Mouse (Mus musculus) kidney, adult 11 months (tissue): ENCODE measurements around the gene Alox12.

Experiments
- DNase-seq: peaks from one replicate; pipeline ENCODE4 v3.0.0; 2022

Gene Alox12

GRCm38 (mm10) chr11:70220731-70221602 is 34.2 kb downstream of the Alox12 start, which contains the start of gene Slc16a13:
Gene Slc16a13 (minus strand): TSS chr11:70221064.
- peak; percentile 98 for DNase-seq

- no peak for DNase-seq
These were observed 34.8 kb downstream of the Alox12 start for GRCm38 (mm10) chr11:70220323-70220722.

DNA sequence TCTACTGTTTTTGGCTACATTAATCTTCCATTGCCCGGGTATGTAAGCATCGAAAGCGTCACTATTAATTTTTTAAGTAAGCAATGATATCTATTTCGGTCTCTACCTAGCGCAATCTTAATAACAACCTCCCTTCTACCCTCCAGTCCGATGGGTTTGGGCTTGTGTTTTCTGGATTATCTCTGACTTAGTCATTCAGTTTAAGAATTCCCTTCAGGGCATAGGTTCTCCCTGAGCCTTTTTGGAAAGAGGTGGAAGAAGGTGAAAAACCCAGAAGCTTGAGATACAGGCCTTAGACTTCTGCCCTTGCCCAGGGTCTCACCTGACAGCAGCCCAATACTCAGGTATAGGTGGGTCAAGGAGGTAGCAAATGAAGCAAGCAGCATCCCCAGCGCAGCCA is 35.3 kb downstream of the Alox12 start:
- no peak for DNase-seq

DNA sequence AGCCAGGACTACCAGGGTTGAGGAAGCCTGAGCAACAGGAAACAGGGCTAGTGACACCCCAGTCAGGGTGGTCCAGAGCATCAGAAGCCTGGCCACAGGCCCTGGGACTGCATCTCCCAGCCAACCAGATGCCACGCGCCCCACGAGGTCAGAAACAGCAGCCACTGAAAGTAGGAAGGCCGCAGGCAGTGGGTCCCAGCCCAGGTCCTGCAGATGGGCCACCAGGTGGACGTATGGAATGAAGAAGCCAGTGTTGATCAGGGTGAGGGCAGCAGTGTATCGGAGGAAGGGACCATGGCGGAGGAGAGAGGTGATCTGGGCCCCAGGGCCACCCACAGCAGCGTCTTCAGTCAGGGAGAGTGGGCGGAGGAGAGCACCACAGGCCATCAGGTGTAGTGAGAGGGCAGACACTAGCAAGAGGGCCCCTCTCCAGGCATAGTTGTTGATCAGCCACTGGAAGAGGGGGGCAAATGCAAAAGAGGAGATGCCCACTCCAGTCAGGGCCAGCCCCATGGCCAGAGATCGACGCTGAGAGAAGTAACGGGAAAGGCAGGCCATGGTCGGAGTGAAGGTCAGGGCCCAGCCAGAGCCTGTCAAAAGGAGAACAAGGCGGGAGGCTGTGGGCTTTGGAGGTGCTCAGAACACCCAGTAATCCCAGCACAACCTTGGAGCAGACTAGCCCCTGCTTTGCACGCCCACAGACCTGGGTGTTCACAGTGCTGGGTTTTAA is 36.2 kb downstream of the Alox12 start:
- DNase-seq, result no peak

DNA sequence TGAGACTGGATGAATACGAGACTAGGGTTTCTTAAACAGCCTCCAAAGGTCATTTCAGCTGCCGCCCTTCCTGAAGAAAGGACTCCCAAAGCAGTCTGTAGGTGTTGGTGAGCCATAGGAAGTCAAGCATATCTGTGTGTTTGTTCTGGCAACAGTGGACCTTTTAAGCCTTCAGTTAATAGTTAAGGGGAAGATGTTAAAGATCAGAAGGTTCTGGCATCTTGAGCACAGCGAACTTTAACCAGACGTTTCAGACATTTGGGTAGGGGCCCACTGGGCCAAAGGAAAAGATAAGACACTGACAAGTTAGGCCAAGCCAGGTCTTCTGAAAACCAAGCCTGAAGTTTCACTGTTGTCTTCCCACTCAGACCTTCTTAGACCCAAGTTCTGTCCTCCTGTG is 37.1 kb downstream of the Alox12 start:
- peak; percentile 82 for DNase-seq

DNA sequence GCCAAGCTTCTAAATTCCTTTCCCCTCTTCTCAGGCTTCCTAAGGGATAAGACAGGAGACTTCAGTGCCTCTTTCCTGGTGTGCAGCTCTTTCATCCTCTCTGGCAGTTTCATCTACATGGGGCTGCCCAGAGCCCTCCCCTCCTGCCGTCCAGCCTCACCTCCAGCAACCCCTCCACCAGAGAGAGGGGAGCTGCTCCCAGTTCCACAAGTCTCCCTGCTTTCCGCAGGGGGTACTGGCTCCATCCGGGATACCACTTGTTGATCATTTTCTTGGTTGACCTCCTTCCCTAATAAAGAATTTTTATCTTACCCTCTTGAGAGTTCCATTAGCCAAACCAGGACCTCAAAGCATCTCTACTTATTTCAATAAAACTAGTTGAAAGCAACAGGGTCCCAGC is 39.0 kb downstream of the Alox12 start:
- DNase-seq, result no peak

- peak; percentile 72 for DNase-seq
These were observed 39.9 kb downstream of the Alox12 start for GRCm38 (mm10) chr11:70215301-70215700.

- no peak for DNase-seq
These were observed 40.3 kb downstream of the Alox12 start for GRCm38 (mm10) chr11:70214856-70215209.

GRCm38 (mm10) chr11:70214191-70214855 is 40.8 kb downstream of the Alox12 start:
- DNase-seq, result peak; percentile 84

DNA sequence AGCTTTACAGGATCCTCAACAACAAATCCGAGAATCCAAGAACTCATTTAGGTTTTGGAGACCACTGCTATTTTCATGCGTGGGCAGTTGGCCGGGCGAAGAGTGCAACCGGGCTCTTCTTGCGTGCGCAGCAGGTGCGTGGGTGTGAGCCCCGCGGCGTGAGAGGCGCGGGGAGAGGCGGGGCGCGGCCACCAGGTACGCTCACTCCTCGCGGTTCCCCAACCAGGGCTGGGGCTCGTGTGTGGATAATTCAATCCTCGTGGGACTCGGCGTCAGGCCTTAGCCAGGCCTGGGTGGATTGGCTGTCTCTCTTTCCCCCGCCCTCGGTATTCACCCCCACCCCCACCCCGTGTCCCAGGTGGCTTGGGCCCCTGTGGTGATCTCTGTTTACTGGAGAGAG is 41.4 kb downstream of the Alox12 start:
- no peak for DNase-seq

DNA sequence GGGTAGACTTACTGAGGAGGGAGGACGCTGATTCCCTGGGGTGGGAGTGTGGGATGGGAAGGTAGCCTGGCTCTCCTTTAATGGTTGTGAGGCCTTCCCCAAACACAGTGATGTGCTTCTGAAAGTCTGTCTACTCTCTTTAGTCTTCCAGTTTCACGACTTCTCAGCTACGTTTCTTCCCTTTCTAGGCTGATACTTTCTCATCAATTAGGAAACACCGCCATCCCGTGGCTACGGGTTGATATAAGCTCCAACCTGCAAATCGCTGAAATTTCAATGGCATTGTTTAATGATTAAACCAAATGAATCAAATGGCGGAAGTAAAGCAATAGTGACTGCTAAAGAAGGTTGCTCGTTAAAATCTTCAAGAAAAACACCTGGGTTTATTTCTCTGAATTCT is 42.3 kb downstream of the Alox12 start:
- DNase-seq, result peak; percentile 82

DNA sequence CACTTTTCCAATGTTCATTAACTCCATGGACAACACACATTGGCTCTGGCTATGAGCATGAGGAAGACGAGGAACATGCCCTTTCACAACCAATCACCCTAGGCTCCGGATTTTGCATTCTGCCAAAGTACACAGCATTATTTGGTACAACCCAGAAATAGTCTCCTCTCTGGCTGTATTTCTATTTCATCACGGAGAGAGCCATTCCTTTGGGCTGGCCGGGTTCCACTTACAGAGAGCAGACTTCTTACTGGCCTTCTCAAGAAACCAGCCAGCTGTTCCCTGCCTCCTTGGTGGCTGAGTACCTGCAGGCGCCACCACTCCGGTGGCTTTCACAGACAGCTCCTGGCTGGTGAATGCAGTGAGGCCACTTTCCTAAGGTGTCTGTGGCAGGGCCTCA is 42.7 kb downstream of the Alox12 start, which contains the start of gene Slc16a11:
Gene Slc16a11, plus strand, starts transcription at position 330 of the 400 bp plus-strand sequence.
- no peak for DNase-seq

- DNase-seq, result no peak
These were observed 43.2 kb downstream of the Alox12 start for GRCm38 (mm10) chr11:70211972-70212371.

DNA sequence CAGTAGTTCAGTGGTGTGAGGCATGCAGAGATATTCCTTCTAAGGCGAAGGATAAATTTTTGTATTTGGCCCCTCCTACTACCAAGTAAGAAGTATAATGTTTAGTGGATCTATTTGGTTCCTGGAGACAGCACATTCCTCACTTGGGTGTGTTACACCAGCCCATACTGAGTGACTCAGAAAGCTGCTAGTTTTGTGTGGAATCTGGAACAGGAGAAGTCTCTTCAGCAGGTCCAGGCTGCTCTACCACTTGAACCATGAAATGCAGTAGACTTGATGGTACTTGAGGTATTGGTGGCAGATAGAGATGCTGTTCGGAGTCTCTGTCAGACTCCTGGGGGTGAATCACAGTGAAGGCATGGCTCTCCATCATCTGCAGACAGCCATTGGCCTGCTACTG is 44.5 kb downstream of the Alox12 start:
- DNase-seq, result no peak

DNA sequence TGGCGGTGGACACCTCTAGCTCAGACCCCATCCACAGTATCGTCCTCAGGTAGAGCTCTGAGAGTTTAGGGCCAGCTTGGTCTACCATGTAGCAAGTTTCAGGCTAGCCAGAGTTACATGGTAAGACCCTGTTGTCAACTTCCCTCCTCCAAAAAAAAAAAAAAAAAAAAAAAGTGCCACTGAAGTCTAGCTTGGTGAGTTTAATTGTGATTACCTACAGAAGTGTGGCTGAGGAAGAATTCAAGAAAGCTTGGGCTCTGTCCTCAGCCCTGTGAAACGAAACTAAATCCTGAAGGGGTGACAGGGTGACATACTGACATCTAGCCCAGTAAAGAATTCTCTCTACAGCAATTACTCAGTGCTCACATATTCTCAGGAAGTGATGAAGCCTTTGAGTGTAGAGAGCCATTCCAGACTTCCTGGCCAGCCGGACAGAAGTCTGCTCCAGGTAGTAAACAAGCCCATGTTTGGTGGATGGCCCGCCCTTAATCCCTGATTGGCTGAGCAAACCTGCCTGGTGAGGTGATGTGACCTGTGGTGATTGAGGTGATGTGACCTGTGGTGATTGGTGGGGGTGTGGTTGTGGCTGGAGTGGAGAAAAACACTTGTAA is 46.3 kb downstream of the Alox12 start:
- DNase-seq, result no peak

DNA sequence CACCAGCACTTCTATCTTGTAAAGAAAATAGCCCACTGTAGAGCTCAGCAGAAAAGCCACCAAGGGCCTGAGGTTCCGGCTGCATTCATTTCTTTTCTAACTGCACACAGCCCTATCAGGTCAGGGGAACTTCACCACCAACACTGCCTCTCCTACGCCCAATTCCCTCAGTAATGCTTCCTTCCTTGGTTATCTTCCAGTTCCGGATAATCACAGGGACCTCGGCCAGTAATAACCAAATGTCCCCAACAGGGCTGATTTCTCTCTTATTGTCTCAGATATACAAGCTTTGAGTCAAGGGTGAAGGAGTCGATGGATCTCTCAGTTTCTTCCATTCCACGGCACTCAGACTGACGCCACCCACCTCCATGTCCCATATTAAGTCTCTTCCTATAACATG is 47.9 kb downstream of the Alox12 start:
- DNase-seq, result no peak

DNA sequence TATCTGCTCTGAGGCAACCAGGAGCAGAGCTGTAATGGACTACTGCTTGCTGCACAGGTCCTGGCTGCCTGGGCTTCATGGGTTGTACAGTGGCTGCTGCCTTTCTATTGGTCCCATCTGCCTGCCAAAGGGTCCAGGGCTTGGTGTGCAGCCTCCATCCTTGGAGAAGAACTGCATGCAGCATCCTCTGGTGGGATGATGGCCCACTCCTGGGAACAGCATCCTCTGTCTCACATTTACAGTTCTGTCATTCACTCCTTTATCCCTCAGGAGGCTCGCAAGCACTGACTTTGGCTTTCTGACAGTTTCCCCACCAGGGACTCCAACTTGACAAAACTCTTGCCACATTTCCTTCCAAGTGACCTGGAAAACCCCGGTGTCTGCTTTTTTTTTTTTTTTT is 48.4 kb downstream of the Alox12 start:
- no peak for DNase-seq

- peak; percentile 78 for DNase-seq
These were observed 53.5 kb downstream of the Alox12 start for GRCm38 (mm10) chr11:70201691-70202090.

GRCm38 (mm10) chr11:70200036-70200608 is 55.0 kb downstream of the Alox12 start:
- no peak for DNase-seq

- no peak for DNase-seq
These were observed 56.0 kb downstream of the Alox12 start for GRCm38 (mm10) chr11:70199107-70199506.

DNA sequence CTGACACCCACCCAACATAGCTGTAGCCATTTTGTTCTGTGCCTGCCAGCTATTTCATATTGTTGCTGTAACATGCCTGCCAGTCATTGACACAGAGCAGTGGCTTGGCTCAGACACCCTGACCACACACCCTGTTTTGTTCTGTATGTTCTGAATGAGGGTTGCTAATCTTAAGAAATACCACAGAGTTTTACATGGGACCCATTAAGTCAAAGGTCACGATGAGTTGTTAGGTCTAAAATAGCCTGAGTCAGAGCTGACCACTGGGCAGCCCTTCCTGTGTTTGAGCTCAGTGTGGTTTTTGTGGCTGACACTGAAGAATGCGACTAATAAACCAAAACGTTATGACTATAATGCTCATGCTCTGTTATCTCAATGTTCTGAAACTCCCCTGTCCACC is 56.8 kb downstream of the Alox12 start:
- no peak for DNase-seq

DNA sequence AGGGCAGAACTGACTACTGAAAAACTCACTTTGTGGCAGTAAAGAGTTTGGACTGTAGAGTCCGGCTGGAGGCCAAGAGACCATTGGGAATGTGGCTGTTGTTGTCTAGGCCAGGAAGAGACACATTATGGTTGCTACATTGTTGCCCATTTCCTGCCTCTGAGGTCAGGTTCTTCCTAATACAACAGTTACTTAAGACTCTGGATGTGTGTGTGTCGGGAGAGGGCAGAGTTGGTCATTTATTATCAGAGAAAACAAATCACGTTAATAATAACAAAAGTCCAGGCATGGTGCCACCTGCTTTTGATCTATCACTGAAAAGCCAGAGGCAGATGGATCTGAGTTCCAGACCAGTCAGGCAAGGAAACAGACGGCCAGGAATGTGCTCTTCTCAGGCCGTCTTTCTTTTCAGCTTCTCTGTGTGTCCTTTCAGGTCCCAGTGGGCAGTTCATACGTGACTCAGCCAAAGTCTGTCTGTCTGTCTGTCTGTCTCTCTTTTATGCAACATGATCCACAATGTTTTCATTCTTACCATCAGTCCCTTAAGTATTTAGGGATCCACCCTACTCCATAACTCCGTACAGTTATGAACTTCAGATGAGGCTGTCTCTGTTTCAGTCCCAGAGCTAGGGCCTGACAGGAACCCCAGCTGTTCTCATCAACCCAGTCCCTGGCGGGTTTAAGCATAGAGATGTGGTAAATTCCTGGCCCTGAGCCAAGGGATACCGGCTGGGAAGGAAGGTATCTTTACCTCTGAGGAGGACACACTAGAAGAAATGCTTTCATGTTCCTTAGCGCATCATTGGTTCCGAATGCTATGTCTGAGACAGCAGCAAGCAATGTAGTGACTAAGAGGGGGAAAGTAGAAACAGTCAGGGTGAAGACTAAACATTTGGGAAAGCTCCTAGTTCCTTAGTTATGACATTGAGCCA is 61.5 kb downstream of the Alox12 start:
- DNase-seq, result peak; percentile 42
